Mouse (Mus musculus): ENCODE data around the gene Nfatc2ip. TPM values are rescaled to one million over a fixed set of nuclear protein-coding genes. Genes with fewer than 3 reads are reported as not detected.

Nfatc2ip gene
- 10 to 100 TPM in 1 of 2 experiments, 1 to 10 TPM in 1; 9.3 to 10.8 TPM for total RNA-seq (2021)
- long read RNA-seq, partial matches to known transcripts: 0 of 2 reads
- long read RNA-seq, other reads (novel, unspliced or antisense): 2 of 2 reads

DNA sequence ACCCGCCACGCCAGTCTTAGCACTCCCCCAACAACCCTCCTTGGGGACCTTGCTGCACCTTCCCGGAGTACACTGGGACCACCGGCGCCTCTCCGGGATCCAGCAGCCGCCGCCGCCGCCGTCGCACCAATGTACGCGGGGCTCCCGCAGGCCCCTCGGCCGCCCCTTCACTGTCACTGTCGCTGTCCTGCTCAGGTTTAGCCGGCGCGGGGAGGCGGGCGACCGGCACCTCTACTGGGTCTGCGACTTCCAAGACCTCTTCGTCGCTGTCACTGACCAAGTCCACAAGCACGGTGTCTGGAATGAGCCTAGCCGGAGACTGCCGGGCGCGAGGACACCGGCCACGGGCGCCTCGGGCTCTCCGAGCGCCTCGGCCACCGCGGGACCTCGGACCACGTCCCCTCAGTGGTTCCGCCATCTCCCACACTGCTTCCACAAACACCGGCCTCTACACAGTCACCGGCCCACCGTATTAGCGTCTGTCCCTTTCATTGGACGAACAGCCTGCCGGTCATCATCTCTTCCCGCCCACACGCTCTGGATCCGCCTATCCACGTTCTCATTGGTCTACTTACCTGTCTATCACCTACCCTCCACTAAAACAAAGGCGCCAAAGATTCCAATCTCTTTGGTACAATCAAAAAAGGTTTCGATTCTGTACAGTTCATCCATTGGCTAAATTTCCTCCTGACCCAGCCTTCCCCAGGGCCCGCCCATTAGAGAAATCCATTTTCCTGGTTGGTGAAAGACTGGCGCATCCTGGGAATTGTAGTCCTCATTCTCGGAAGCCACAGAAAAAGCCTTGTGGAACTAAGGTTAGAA is at the start of gene Nfatc2ip:
TSS of gene Nfatc2ip (minus strand) at position 440 of the 822 bp plus-strand sequence.
- DNase-seq (ENCODE audit: low spot score in 2 of 2): peak; percentile 97 to 98

DNA sequence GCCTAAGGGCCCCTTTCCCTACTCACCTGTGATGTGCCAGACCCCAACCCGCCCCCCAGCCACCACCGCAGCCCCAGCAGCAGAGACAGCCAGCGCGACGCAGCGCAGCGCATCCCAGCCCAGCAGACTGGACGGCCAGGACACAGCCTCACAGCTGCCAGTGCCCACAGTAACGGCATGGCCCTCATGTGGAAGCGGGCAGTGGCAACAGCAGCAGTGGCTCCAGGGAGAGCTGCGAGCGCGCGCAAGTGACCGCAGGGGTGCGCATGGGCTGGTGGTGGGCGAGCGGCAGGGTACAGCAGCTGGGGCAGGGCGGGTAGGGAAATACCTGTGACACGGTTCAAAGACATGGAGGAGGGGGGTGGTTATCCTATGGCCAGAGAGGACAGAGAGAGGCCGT is 49.7 kb upstream of the Nfatc2ip start:
- no peak for DNase-seq (ENCODE audit: low spot score in 2 of 2)

DNA sequence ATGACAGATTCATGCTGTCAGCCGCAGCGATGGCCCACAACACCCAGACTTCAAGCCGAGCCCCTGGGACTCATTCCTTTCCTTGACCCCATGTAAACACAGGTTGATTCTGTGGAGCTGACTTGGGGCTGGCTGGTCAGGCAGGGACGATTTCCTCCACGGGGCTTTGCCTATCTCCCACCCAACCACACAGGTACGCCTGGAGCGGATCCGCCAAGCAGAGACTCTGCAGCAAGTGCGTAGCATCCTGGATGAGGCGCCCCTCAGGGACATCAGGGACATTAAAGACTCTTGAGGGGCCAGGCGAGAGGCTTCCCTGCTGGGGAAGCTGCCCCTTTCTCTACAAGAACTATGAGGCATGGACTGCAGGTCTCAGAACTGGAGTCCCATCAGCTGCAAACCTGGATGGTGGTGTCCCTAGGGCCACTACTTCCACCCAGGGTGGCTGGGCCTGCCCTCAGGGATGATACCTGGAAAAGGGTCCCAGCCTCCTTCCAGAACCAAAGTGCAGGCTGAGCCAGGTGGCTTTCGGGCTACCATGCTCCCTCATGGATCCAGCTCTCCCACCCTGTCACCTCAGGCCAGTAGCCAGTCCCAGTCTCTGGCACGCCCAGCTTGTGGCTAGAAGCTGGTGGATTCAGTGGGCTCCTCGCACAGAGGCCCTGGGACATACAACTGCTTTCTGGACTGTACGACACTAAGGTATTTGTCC is 48.7 kb upstream of the Nfatc2ip start:
- DNase-seq (ENCODE audit: low spot score in 2 of 2): no peak

DNA sequence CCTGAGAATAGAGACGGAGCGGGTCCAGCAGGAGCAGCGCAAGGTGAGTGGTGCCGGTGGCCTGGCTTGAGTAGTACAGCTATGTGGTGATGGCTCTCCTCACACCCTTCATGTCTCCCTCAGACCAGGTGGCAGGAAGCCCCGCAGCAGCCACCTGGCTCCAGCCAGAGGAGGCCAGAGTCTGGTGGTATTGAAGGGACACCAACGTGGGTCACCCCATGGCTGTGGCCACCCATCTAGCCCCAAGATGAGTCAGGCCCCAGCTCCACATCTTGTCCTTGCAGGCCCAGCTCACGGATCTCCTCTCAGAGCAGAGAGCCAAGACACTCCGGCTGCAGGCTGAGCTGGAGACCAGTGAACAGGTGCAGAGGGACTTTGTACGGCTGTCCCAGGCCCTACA is 48.0 kb upstream of the Nfatc2ip start:
- no peak for DNase-seq (ENCODE audit: low spot score in 2 of 2)

DNA sequence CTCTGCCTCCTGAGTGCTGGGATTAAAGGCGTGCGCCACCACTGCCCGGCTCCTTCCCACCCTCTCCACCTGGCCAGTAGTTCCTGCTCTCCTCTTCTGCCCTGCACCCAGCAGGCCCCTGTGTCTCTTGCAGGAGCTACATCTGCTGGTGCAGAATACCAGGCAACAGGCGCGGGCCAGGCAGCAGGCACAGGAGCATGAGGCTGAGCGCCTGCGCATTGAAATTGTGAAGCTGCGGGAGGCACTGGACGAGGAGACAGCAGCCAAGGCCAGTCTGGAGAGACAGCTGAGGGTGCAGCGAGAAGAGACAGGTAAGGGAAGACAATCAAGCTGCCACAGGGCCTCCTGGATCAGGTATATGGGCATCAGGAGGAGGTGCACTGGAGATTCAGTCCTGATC is 47.5 kb upstream of the Nfatc2ip start:
- no peak for DNase-seq (ENCODE audit: low spot score in 2 of 2)

DNA sequence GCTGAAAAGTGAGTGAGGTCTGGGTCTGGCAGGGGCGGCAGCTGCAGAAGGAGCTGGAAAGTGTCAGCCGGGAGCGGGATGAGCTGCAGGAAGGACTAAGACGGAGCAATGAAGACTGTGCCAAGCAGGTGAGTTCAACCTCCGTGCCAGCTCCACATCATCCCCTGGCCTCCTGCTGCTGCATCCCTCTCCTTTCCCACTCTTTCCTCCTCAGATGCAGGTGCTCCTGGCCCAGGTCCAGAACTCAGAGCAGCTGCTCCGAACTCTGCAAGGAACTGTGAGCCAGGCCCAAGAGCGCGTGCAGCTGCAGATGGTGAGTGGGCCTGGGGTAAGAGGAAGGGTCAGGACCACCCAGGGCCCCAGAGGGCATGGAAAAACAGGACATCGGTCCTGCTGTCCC is 43.6 kb upstream of the Nfatc2ip start:
- no peak for DNase-seq (ENCODE audit: low spot score in 2 of 2)

DNA sequence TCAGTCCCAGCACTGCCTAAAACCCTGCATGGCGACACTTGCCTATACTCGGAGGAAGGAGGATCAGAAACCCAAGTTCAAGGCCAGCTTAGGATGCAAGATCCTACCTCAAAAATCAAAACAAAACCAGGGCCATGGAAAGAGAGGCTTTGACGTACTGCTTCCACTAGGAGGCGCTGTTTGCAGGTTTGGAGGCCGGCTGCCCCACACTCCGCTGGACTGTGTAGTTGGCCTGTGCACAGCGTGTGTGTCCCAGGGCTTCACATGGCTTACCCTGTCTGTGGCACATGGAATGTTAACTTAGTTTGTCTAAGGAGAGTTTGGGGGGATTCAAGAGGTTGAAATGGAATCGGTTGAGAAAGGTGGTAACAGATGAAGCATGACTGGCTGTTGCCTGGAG is 40.3 kb upstream of the Nfatc2ip start:
- peak; percentile 65 to 69 for DNase-seq (ENCODE audit: low spot score in 2 of 2)

DNA sequence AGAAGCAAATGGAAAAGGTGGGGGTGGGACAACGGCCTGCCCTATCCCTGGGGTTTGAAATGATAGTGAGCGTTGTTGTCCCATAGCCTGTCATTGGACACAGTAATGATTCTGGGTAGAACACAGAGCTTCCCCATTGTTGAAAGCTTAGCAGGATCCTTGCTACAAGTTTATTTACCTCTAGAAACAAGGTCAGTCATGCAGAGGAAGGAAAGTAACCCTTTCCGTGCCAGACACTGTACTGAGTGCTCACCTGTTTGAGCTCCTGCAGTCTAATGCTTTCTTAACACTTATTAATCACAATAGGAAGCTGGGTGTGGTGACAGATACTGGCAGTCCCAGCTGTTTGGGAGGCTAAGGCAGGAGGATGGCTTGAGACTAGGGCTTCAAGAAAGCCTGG is 39.3 kb upstream of the Nfatc2ip start:
- DNase-seq (ENCODE audit: low spot score in 2 of 2): no peak

DNA sequence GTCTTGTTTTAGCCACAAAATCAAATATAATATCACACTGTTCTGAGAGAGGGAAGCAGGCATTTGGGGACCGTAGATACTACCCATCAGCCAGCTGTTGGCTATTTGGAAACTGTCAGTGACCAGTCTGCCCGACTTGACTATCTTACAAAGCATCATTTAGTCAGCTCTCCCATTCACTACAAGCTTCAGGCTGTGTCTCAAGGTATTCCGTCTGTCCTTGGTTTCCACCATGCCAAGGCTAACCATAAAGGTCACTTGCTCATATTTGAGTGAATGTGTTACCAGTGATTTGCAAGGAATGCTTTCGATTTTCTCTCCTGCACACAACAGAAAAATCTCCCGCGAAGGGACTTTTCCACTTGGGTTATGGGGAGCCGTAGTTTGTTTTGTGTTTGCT is 38.2 kb upstream of the Nfatc2ip start:
- no peak for DNase-seq (ENCODE audit: low spot score in 2 of 2)

DNA sequence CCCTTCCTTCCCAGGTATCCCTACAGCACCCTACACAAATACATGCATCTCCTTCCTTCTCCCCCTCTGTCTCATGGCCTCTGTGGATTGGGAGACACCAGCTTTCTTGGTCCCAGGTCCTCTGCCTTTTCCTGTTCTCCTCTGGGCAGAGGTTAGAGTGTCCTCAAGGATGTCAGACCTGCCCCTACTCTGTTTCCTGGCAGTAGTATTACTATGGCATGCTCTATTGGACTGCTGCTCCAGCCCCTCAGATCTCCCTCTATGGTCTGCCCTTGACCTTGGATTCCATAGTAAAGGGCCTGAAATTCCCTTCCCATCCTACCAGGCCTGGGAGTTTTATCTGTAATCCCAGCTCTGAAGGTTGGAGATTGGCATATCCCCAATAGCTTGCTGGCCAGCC is 33.6 kb upstream of the Nfatc2ip start:
- DNase-seq (ENCODE audit: low spot score in 2 of 2): no peak

DNA sequence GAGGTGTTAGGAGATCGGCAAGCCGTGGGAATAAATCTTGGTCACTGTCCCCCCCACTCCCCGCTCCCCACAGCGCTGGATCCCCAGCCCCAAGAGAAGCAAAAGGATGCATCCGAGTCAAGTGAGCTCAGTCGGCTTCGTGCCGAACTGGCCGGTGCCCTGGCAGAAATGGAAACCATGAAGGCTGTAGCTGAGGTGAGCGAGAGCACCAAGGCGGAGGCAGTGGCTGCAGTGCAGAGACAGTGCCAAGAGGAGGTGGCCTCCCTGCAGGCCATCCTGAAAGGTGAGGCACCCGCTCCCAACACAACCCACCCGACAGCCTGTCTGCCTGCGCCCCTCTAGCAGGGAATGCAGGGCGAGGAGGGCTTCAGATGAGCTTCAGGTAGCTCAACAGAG is 33.0 kb upstream of the Nfatc2ip start:
- DNase-seq (ENCODE audit: low spot score in 2 of 2): no peak

DNA sequence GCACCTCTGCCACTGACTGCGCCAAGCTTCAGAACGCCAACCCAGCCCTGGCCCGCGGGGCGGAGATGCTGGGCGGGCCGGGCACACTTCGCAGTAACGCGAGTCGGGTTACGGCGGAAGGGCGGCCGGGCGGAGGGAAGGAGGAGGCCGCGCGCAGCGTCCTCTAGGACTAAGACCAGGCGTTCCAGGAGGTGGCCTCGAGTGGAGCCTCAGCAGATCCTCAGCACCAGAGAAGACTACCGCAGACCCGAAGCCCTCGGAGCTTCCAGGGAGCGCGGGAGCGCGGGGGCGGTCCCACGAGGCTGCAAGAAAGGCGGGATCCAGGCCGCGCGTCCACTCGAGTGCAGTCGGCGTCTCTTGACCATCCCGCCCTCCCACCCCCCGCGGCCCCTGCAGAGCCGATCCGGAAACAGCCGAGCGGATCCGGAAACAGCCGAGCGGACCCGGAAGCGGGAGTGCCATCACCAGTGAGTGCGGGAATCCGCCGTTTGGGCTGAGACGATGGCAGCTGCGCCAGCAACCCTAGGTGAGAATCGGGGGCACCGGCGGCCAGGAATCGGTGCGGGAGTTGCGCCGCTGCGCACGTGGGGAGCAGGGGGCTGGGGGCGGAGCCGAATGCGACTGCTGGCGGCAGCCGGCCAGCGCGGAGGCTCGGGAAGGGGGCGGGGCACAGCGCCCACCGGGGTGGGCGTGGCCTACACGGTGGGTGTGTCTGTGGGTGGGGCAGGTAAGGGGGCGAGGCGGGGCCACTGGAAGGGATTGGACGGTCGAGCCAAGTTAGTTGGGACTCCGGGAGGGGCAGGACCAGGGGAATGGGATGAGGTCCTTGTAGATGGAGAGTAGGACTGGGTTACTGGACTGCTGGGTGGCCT is 32.3 kb upstream of the Nfatc2ip start, which contains the start of gene Rabep2:
TSS of gene Rabep2 (plus strand) at position 129 of the 872 bp plus-strand sequence.
- peak; percentile 98 to 99 for DNase-seq (ENCODE audit: low spot score in 2 of 2)

DNA sequence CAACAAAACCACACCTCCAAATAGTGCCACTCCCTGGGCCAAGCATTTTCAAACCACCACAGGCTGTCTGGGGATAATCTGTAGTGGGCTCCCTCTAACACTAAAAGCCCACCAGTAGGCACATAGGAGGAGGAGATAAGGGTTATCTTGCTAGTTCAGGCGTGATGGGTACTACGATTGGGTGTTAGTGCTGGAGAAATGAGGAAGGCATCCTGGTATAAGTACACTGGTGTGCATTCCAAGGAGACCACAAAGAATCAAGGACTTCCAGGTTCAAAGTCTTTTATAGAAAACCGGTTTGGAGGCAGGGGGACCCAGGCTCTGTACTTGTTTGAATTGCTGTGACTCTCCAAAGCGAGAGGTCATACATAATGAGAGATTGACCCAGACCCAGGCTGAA is 31.6 kb upstream of the Nfatc2ip start:
- no peak for DNase-seq (ENCODE audit: low spot score in 2 of 2)

DNA sequence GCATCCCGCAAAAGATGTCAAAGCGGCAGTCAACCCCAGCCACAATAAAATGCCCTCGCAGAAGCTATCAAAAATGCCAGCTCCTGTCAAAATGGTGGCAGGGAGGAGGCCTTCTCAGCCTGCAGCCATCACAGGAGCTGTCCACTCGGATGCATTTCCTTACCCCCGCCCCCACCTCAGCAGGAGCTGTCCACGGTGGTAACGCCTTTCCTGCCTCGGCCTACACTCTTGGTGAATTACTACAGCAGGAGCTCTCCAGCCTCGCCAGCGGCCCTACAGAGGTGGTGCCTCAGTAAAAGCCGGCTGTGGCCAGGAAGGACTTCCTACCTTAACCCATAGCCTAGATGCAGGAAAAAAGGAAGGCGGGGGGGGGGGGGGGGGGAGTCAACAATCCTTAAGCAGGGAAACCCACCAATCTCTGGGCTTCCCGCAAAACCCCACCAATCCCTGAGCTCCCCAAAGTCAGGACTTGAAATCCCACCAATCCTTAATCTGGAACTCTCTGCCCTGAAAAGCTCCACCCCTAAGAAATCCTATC is 30.9 kb upstream of the Nfatc2ip start:
- no peak for DNase-seq (ENCODE audit: low spot score in 2 of 2)

DNA sequence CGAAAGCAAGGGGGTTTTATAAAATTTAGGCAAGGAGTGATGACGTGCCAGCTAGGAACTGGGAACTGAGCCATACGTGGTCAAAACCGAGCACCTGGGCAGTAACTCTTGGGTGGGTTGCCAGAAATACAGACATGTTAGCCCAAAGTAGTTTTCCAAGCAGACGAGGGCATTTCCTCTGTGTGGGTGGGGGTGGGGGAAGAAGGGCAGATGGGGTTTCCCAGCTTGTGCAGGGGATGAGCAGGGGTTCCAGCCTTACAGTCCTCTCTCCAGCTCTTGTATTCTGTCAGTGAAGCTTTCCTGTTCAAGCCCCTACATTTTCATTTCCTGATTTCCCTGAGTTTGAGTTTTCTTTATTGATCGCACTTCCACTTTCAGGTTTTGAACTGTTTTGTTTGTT is 27.6 kb upstream of the Nfatc2ip start:
- DNase-seq (ENCODE audit: low spot score in 2 of 2): no peak

DNA sequence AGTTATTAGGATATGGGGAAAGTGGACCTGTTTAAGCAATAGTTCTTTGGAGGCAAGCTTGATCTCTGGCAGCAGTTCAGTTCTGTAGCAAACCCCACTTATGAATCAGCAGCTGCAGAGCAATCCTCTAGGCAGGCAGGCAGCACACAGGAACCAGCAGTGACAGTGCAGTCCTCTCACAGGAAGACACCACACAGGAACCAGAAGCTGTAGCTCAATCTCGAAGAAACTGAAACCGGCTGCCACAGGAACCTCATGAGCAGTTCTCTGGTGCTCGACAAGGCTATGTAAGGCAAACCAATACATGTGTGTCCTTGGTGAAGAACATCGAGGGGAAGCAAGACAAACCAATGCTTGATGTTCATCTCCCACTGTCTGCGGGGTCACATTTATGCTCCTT is 25.2 kb upstream of the Nfatc2ip start:
- DNase-seq (ENCODE audit: low spot score in 2 of 2): no peak

DNA sequence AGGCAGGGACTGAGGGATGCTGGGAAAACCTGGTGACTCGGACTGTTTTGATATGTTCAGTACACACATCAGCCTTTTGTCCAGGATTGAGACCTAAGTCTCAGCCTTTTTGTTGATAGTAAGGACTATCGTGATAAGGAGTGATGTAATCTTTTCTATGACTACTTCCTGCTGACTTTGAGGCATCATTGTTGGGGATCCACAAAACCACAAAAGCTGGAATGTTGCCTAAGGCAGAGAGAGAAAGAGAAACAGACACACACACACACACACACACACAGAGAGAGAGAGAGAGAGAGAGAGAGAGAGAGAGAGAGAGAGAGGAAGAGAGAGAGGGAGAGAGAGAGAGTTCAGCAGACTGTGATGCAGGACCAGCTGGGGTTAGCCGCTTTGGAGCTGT is 22.0 kb upstream of the Nfatc2ip start:
- no peak for DNase-seq (ENCODE audit: low spot score in 2 of 2)

DNA sequence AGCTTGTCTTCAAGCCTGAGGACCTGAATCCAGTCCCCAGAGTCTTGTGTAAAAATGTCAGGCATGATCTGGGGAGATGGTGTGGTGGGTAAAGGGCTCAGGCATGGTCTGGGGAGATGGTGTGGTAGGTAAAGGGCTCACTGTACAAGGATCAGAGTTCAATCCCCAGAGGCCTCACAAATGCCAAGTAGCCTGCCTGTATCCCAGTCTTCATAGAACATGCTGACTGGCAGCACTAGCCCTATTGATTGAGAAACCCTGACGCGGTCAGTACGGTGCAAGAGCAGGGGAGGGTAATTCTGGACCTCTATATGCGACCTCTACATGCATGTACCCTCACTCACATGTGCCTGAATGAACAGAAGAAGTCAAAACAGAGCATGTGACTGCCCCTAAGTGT is 21.1 kb upstream of the Nfatc2ip start:
- no peak for DNase-seq (ENCODE audit: low spot score in 2 of 2)

DNA sequence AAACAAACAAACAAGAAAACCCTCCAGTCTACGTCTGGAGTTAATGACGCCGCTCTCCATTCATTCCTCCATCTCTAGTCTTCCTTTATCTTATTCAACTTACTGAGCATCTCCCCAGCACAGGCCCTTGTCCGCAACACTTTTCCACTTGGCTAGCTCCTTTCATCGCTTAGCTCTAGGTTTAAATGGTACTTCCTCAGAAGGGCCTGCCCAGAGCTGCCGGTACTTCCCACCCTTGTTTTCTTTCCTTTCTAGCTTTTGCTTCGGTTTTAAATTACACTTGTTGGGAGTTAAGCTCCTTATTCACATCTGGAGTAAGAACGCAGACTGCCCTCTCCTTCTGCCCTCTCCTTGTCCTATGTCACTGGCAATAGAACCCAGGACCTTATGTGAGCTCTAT is 20.5 kb upstream of the Nfatc2ip start:
- no peak for DNase-seq (ENCODE audit: low spot score in 2 of 2)

DNA sequence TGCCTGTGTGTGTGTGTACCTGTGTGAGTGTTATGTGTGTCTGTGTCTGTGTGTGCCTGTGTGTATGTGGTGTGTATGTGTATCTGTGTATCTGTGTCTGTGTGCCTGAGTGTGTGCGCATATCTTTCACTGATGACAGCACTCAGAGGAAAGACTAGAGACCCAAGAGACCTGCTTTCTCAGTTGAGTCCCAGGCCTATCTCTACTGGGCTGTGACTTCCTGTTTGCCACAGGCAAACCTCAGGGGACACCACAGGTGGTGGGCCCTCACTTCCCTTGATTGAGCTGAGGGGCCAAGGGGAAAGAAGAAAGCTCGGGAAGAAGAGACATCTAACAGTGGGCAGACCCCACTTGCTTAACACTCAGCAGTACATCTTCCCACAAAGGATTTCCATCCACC is 20.1 kb upstream of the Nfatc2ip start:
- DNase-seq (ENCODE audit: low spot score in 2 of 2): no peak

DNA sequence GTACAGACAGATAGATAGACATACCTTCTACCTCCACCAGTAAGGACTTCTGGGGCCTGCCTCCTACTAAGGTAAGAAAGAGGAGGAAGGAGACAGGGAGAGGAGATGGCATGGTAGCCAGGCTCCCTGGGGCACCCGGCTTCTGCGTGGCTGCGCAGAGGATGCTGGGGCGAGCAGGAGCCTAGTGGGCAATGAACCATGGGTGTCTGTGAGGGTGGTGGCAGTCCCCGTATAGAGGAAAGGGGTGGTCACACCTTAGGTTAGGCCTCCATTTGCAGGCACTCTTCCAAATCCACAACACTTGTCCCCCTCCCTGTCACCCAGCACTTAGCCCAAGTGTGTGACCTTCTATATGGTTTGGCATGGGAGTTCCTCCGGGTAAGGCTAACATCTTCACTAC is 18.2 kb upstream of the Nfatc2ip start, which contains the start of gene Cd19:
TSS of gene Cd19 (minus strand) at position 165 of the 400 bp plus-strand sequence.
- DNase-seq (ENCODE audit: low spot score in 2 of 2): no peak

Measured in layer of hippocampus, postnatal 10 days (tissue).